Mouse (Mus musculus) testis, adult 2 months (tissue): Measurements from ENCODE around the gene Igfbp2.

Experiments
- CTCF ChIP-seq: fragments of 200-500 bp; IDR thresholded peaks from 2 replicates; pipeline ENCODE4 v1.5.1; 2012; ENCODE audit warnings: low read depth, mild to moderate bottlenecking, inconsistent platforms, low read length, moderate library complexity; ENCODE audit not compliant: control insufficient read depth, insufficient read depth, insufficient replicate concordance
- POLR2A ChIP-seq: fragments of 200-500 bp; IDR thresholded peaks from 2 replicates; pipeline ENCODE4 v1.6.1; 2012; ENCODE audit warnings: low read depth, mild to moderate bottlenecking, inconsistent platforms, low read length, moderate library complexity; ENCODE audit not compliant: control insufficient read depth

GRCm38 (mm10) chr1:72874287-72875211 lies 50.2 kb downstream of the Igfbp2 start, which contains the start of gene Igfbp5:
- TF ChIP-seq CTCF: no peak
- TF ChIP-seq POLR2A: no peak
